Mouse (Mus musculus) lung, postnatal 0 days (tissue): ENCODE measurements around the gene Fbf1.

Source experiments
- CTCF ChIP-seq: IDR thresholded peaks from 2 replicates; pipeline ENCODE4 v1.5.1; 2016; ENCODE audit warnings: antibody characterized with exemption, mild to moderate bottlenecking
- EP300 ChIP-seq: IDR thresholded peaks from 2 replicates; pipeline ENCODE4 v1.6.1; 2016; ENCODE audit warnings: antibody characterized with exemption, mild to moderate bottlenecking, control low read depth

- no peak for TF ChIP-seq EP300
- no peak for TF ChIP-seq CTCF
These were observed 50.7 kb downstream of the Fbf1 start for GRCm38 (mm10) chr11:116117241-116117640.
